17 mouse cellular contexts compared by ENCODE assay signal in the genomic region with DNA sequence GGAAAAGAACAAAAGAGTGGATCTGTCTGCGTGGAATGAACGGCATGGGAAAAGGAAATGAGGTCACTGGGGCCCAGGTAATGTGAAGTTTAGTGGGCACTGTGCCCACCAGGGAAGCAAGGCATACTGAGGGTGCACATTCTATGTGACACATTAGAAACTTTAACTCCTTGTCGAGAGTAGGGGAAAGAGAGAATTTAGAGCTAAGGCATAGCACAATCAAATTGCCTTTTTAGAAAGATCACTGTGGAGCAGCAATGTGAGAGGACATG.
DNase-seq lines count a peak whose midpoint lies in the region; ATAC-seq and TF ChIP-seq lines count a peak whose summit lies in the region.
"Had no signal": no experiment of that assay in that cellular context is flagged by ENCODE, and none has a peak within 500 bp of the region (broad histone marks: within the 10 kb centered on the region; RNA-seq: fewer than 3 reads in every experiment).

No protein-coding gene starts in this region.

- no peaks in the 10 kb centered on the region for H3K9me3 ChIP-seq in forebrain, embryonic 14.5 days (replicated peaks; ENCODE audit: control insufficient read depth, low read length)
- H3K9me3 ChIP-seq in forebrain, embryonic 12.5 days, result no peaks in the 10 kb centered on the region
- H3K9me3 ChIP-seq in forebrain, embryonic 16.5 days (ENCODE audit: control insufficient read depth, low read length), result no peaks in the 10 kb centered on the region
- no peaks in the 10 kb centered on the region for H3K9me3 ChIP-seq in forebrain, embryonic 10.5 days
- H3K9me3 ChIP-seq in heart, embryonic 12.5 days (replicated peaks), result no peaks in the 10 kb centered on the region
- H3K9me3 ChIP-seq: embryonic facial prominence, embryonic 10.5 days; embryonic facial prominence, embryonic 12.5 days had no signal

- H3K36me3 ChIP-seq in forebrain, embryonic 14.5 days (ENCODE audit: control insufficient read depth, insufficient read depth, low read length), result no peaks in the 10 kb centered on the region
- H3K36me3 ChIP-seq in forebrain, embryonic 12.5 days (replicated peaks), result no peaks in the 10 kb centered on the region
- H3K36me3 ChIP-seq in forebrain, embryonic 16.5 days (ENCODE audit: control insufficient read depth, insufficient read depth), result no peaks in the 10 kb centered on the region
- no peaks in the 10 kb centered on the region for H3K36me3 ChIP-seq in forebrain, embryonic 10.5 days (replicated peaks)
- H3K36me3 ChIP-seq in heart, embryonic 12.5 days, result no peaks in the 10 kb centered on the region
- H3K36me3 ChIP-seq: embryonic facial prominence, embryonic 10.5 days; embryonic facial prominence, embryonic 12.5 days had no signal

- WGBS in forebrain, embryonic 14.5 days, result 38% methylated on average over 3 of the region's 3 CpGs
- 59% methylated on average over 3 of the region's 3 CpGs for WGBS in forebrain, embryonic 12.5 days
- WGBS in forebrain, embryonic 16.5 days, result 26% methylated on average over 3 of the region's 3 CpGs
- 75% methylated on average over 3 of the region's 3 CpGs for WGBS in forebrain, embryonic 10.5 days
- 61% methylated on average over 3 of the region's 3 CpGs for WGBS in heart, embryonic 12.5 days

- peaks cover 10% of the 10 kb centered on the region for H3K4me1 ChIP-seq in forebrain, embryonic 14.5 days (ENCODE audit: control insufficient read depth, insufficient read depth, low read length)
- H3K4me1 ChIP-seq in forebrain, embryonic 12.5 days, result peaks cover 13% of the 10 kb centered on the region; the same call in 1 of the 2 replicates
- peaks cover 8% of the 10 kb centered on the region for H3K4me1 ChIP-seq in forebrain, embryonic 16.5 days (replicated peaks; ENCODE audit: control insufficient read depth, insufficient read depth, low read length)
- H3K4me1 ChIP-seq in forebrain, embryonic 10.5 days, result peaks cover 19% of the 10 kb centered on the region
- H3K4me1 ChIP-seq in heart, embryonic 12.5 days (replicated peaks), result no peaks in the 10 kb centered on the region
- H3K4me1 ChIP-seq: embryonic facial prominence, embryonic 12.5 days had no signal

- H3K27me3 ChIP-seq in forebrain, embryonic 14.5 days (replicated peaks; ENCODE audit: control insufficient read depth, insufficient read depth, low read length), result no peaks in the 10 kb centered on the region
- H3K27me3 ChIP-seq in forebrain, embryonic 12.5 days, result no peaks in the 10 kb centered on the region
- H3K27me3 ChIP-seq in forebrain, embryonic 16.5 days (replicated peaks; ENCODE audit: control insufficient read depth, insufficient read depth, low read length), result no peaks in the 10 kb centered on the region
- no peaks in the 10 kb centered on the region for H3K27me3 ChIP-seq in forebrain, embryonic 10.5 days (ENCODE audit: poor library complexity, severe bottlenecking)
- H3K27me3 ChIP-seq in heart, embryonic 12.5 days (replicated peaks), result no peaks in the 10 kb centered on the region
- H3K27me3 ChIP-seq: embryonic facial prominence, embryonic 12.5 days had no signal

- DNase-seq in forebrain, embryonic 14.5 days (ENCODE audit: low spot score), result no peak
- no peak for DNase-seq in forebrain, embryonic 10.5 days (ENCODE audit: extremely low spot score, low spot score)
- DNase-seq in layer of hippocampus, adult 2 months (ENCODE audit: low spot score in 2 of 2), result no peak
- DNase-seq in layer of hippocampus, adult 11-12 months (ENCODE audit: low spot score), result no peak
- peak; percentile 44 for DNase-seq in brain, embryonic 14.5 days (ENCODE audit: low read depth)
- DNase-seq: adrenal gland, adult 2 months; adrenal gland, postnatal 10 days; adrenal gland, postnatal 25 days; cerebellum, adult 11-12 months; cerebellum, adult 2 months; cerebellum, adult 9-10 months; cerebellum, postnatal 25 days had no signal

- H3K4me3 ChIP-seq in forebrain, embryonic 14.5 days (ENCODE audit: low read depth, low read length), result no peak overlapping the region
- no peak overlapping the region for H3K4me3 ChIP-seq in forebrain, embryonic 12.5 days (replicated peaks)
- no peak overlapping the region for H3K4me3 ChIP-seq in forebrain, embryonic 16.5 days (replicated peaks; ENCODE audit: low read length)
- no peak overlapping the region for H3K4me3 ChIP-seq in forebrain, embryonic 10.5 days
- H3K4me3 ChIP-seq in layer of hippocampus, adult 2 months, result no peak overlapping the region
- no peak overlapping the region for H3K4me3 ChIP-seq in heart, embryonic 12.5 days
- H3K4me3 ChIP-seq: embryonic facial prominence, embryonic 10.5 days; embryonic facial prominence, embryonic 12.5 days had no signal

- no peak for TF ChIP-seq POLR2A in brain, embryonic 14.5 days (IDR thresholded peaks at IDR 0.05; ENCODE audit: borderline replicate concordance, extremely low read depth, insufficient read depth, insufficient read length, poor library complexity, severe bottlenecking)

- no peak overlapping the region for H3K27ac ChIP-seq in forebrain, embryonic 14.5 days (ENCODE audit: low read depth, low read length)
- H3K27ac ChIP-seq in forebrain, embryonic 12.5 days, result no peak overlapping the region
- no peak overlapping the region; the same call in 1 of the 2 replicates for H3K27ac ChIP-seq in forebrain, embryonic 16.5 days (ENCODE audit: low read length)
- H3K27ac ChIP-seq in forebrain, embryonic 10.5 days, result no peak overlapping the region
- peak overlapping the region; percentile 81 for H3K27ac ChIP-seq in layer of hippocampus, adult 2 months
- no peak overlapping the region for H3K27ac ChIP-seq in heart, embryonic 12.5 days (ENCODE audit: poor library complexity, severe bottlenecking)
- H3K27ac ChIP-seq: embryonic facial prominence, embryonic 10.5 days; embryonic facial prominence, embryonic 12.5 days had no signal

- TF ChIP-seq CTCF in layer of hippocampus, adult 2 months (conservative IDR thresholded peaks at IDR 0.05), result no peak
- no peak for TF ChIP-seq CTCF in brain, embryonic 14.5 days (IDR thresholded peaks at IDR 0.05; ENCODE audit: borderline replicate concordance, extremely low read depth, insufficient read depth, insufficient read length)

- no peak overlapping the region for H3K4me2 ChIP-seq in forebrain, embryonic 14.5 days (ENCODE audit: low read length)
- no peak overlapping the region for H3K4me2 ChIP-seq in forebrain, embryonic 12.5 days
- H3K4me2 ChIP-seq in forebrain, embryonic 16.5 days (ENCODE audit: low read length), result no peak overlapping the region
- no peak overlapping the region for H3K4me2 ChIP-seq in heart, embryonic 12.5 days
- H3K4me2 ChIP-seq: embryonic facial prominence, embryonic 12.5 days had no signal

- H3K9ac ChIP-seq in forebrain, embryonic 14.5 days (ENCODE audit: low read length), result no peak overlapping the region
- no peak overlapping the region for H3K9ac ChIP-seq in forebrain, embryonic 12.5 days
- H3K9ac ChIP-seq in forebrain, embryonic 16.5 days (replicated peaks; ENCODE audit: low read depth, low read length), result no peak overlapping the region
- no peak overlapping the region for H3K9ac ChIP-seq in heart, embryonic 12.5 days
- H3K9ac ChIP-seq: embryonic facial prominence, embryonic 12.5 days had no signal

- peak; percentile 57 for ATAC-seq in forebrain, embryonic 14.5 days
- no peak for ATAC-seq in forebrain, embryonic 12.5 days (ENCODE audit: low FRiP score)
- 0 out of 2 replicates have a peak, but pooled peaks have one; percentile 16 for ATAC-seq in forebrain, embryonic 16.5 days
- no peak for ATAC-seq in heart, embryonic 12.5 days (ENCODE audit: insufficient number of reproducible peaks, low FRiP score)

Comparison
In these comparisons a context has a peak if more than half of its experiments do, and no peak if none do; other contexts are left out.
1. ATAC-seq: peak in forebrain, embryonic 14.5 days (single experiment) and forebrain, embryonic 16.5 days (single experiment); none in forebrain, embryonic 12.5 days (single experiment) and heart, embryonic 12.5 days (single experiment).